Mouse (Mus musculus): ENCODE measurements around the gene Gjc1.

DNA sequence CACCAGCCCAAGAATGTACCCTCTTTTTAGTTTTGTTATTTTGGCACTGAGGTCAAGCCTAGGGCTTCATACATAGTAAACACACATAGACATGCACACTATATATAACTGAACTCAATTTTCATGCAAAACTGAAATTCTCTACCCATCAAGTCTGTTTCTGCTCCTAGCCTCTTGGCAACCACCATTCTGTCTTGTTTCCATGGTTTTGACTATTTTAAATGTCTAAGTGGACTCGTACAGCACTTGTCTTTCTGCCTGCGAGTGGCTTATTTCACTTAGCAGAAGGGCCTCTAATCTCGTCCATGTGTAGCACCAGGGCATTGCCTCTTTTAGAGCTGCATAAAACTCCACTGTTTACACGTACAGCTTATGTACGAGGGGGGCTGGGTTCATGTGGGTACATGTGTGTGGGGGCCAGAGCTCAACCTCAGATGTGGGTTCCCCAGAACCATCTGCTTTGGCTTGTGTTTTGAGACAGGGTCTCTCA lies 31.8 kb downstream of the Gjc1 start:
- TF ChIP-seq CTCF (IDR thresholded peaks at IDR 0.05) (no peak), POLR2A (IDR thresholded peaks at IDR 0.05; ENCODE audit: insufficient read depth, low read depth, low read length) (no peak), EP300 (IDR thresholded peaks at IDR 0.05; ENCODE audit: insufficient read depth, low read depth, low read length) (no peak)
